Mouse (Mus musculus) heart, postnatal 0 days (tissue): ENCODE data around the gene Kin.

ENCODE experiments used
- CTCF ChIP-seq: IDR thresholded peaks from 2 replicates; pipeline ENCODE4 v1.5.1; 2016; ENCODE audit warnings: antibody characterized with exemption, control low read depth, low read depth
- EP300 ChIP-seq: IDR thresholded peaks from 2 replicates; pipeline ENCODE4 v1.6.1; 2016; ENCODE audit warnings: antibody characterized with exemption, low read depth

- no peak for TF ChIP-seq CTCF
- no peak for TF ChIP-seq EP300
These were observed 5.9 kb upstream of the Kin start for GRCm38 (mm10) chr2:10074470-10074869.
